Mouse (Mus musculus) heart, postnatal 10 days (tissue): ENCODE results near the gene Spin4. TPM values are rescaled to one million over a fixed set of nuclear protein-coding genes. Genes with fewer than 3 reads are reported as not detected.
A peak's percentile ranks its signal among the peaks of the same experiment; 100 is the strongest.

Source experiments
- DNase-seq, 2 experiments: peaks; one replicate each; pipeline ENCODE4 v3.0.0; 2021
- intact Hi-C: fragments of 180-260 bp; cut with DNase I; formaldehyde crosslinking; loops from one replicate; pipeline ENCODE4 v1.15.1; 2025
- total RNA-seq, 2 experiments: library from RNA; stranded (reverse); gene quantifications; 2 replicates each; pipeline ENCODE4 v1.2.3; 2021

Gene Spin4
- 1 to 10 TPM; 2.5 to 3.1 TPM for total RNA-seq

- intact Hi-C loops, result loop anchor here (5.0 kb wide), 2 partner anchors 151 to 159 kb away; no protein-coding TSS in a partner anchor
- DNase-seq, result peak; percentile 77 to 80
Measured at GRCm38 (mm10) chrX:95026361-95026892, at the start of gene Spin4. TSS of gene Spin4 (minus strand) at chrX:95026682.

- intact Hi-C loops, result loop anchor here (5.0 kb wide), 2 partner anchors 149 to 161 kb away; no protein-coding TSS in a partner anchor
- DNase-seq, result no peak
Measured at GRCm38 (mm10) chrX:95027907-95028306, 1.4 kb upstream of the Spin4 start.

- DNase-seq, result peak; percentile 3 to 5
- intact Hi-C loops, result loop anchor here (5.0 kb wide), 2 partner anchors 151 to 159 kb away; no protein-coding TSS in a partner anchor
Measured at GRCm38 (mm10) chrX:95025779-95026360, 612 bp downstream of the Spin4 start.

- intact Hi-C loops, result loop anchor here (10.0 kb wide), 1 partner anchor 343 kb away; no protein-coding TSS in a partner anchor
- peak; percentile 11 to 57 for DNase-seq
Measured at GRCm38 (mm10) chrX:95012033-95012432, 14.4 kb downstream of the Spin4 start.

- intact Hi-C loops, result no loop called here
- DNase-seq, result no peak
Measured at GRCm38 (mm10) chrX:94998845-94999244, 27.6 kb downstream of the Spin4 start.

GRCm38 (mm10) chrX:94994113-94994512 lies 32.4 kb downstream of the Spin4 start:
- intact Hi-C loops, result no loop called here
- DNase-seq, result no peak

GRCm38 (mm10) chrX:94990903-94991302 lies 35.6 kb downstream of the Spin4 start:
- intact Hi-C loops, result no loop called here
- DNase-seq, result no peak

GRCm38 (mm10) chrX:94990080-94990825 lies 36.2 kb downstream of the Spin4 start:
- DNase-seq, result peak; percentile 9 to 46
- intact Hi-C loops, result no loop called here

Other genes with a start within 250 kb of the Spin4 start
- gene Arhgef9, start 170.2 kb upstream of the Spin4 start, total RNA-seq, result 10 to 100 TPM; 16.3 to 17.0 TPM